ENCODE assay signal across 15 mouse cellular contexts in genomic region chr5:44257401-44257800, GRCm38 (mm10). TPM values are rescaled to one million over a fixed set of nuclear protein-coding genes. Genes with fewer than 3 reads are reported as not detected.
DNase-seq lines count a peak whose midpoint lies in the region.
"Had no signal": no experiment of that assay in that cellular context is flagged by ENCODE, and none has a peak within 500 bp of the region (broad histone marks: within the 10 kb centered on the region; RNA-seq: fewer than 3 reads in every experiment).

No protein-coding gene starts in this region.

- DNase-seq in frontal cortex, adult 2 months (ENCODE audit: extremely low spot score in 1 of 2, low spot score in 1 of 2): peak; percentile 11 to 31
- no peak for DNase-seq in frontal cortex, postnatal 14 days (ENCODE audit: low spot score in 2 of 2)
- peak; percentile 33 to 41 for DNase-seq in left cerebral cortex, adult 18-20 months (ENCODE audit: low spot score in 2 of 2)
- no peak for DNase-seq in left cerebral cortex, postnatal 4 days
- peak; percentile 56 for DNase-seq in adipocyte (ENCODE audit: low spot score)
- peak; percentile 68 for DNase-seq in telencephalon, adult 2 months (ENCODE audit: low read depth, low spot score)
- no peak for DNase-seq in adrenal gland, adult 8-10 months
- DNase-seq: adrenal gland, adult 2 months; adrenal gland, postnatal 25 days; cerebellum, adult 9-11 months; forebrain, postnatal 0 days; gastrocnemius, postnatal 25 days; heart, adult 2 months; heart, postnatal 10 days; heart, postnatal 36 days had no signal

- intact Hi-C loops in left cerebral cortex, postnatal 4 days (cut with DNase I): no loop called here

RNA-seq across cellular contexts. Expression of gene Tapt1, which starts 31.0 kb away (rescaled TPM):
- 49.0 and 52.4 TPM in 2 replicates for polyA plus RNA-seq in frontal cortex, adult 2 months (2012; rRNA removed)
- 10 to 100 TPM; 46.9 to 50.3 TPM for total RNA-seq in left cerebral cortex, adult 18-20 months (2021)
- total RNA-seq in left cerebral cortex, postnatal 4 days (2021): 10 to 100 TPM; 44.4 to 46.7 TPM
- 10 to 100 TPM; 42.0 to 84.9 (median 58.7) TPM for total RNA-seq in adrenal gland, adult 8-10 months (2022)

Comparison
In these comparisons a context has a peak if more than half of its experiments do, and no peak if none do; other contexts are left out.
1. DNase-seq: peak in frontal cortex, adult 2 months (2 of 2), left cerebral cortex, adult 18-20 months (2 of 2), adipocyte (single experiment) and telencephalon, adult 2 months (single experiment); none in frontal cortex, postnatal 14 days (0 of 2), left cerebral cortex, postnatal 4 days (single experiment) and adrenal gland, adult 8-10 months (single experiment).